Mouse (Mus musculus) adrenal gland, adult 8-10 months (tissue): ENCODE results near the gene Rab11b. TPM values are rescaled to one million over a fixed set of nuclear protein-coding genes. Genes with fewer than 3 reads are reported as not detected.

ENCODE experiments used
- DNase-seq: peaks from one replicate; pipeline ENCODE4 v3.0.0; 2022
- total RNA-seq, 4 experiments: library from RNA; stranded (reverse); gene quantifications; 2 replicates each; pipeline ENCODE4 v1.2.4; 2022

Rab11b gene
- 100 to 1,000 TPM; 251 to 297 (median 270) TPM for total RNA-seq

- peak; percentile 100 for DNase-seq
These were observed at the start of gene Rab11b for GRCm38 (mm10) chr17:33760255-33761165. Gene Rab11b (minus strand): TSS chr17:33760530.

GRCm38 (mm10) chr17:33808192-33808591 lies 47.9 kb upstream of the Rab11b start:
- no peak for DNase-seq

GRCm38 (mm10) chr17:33807181-33807888 lies 47.0 kb upstream of the Rab11b start:
- DNase-seq, result no peak

GRCm38 (mm10) chr17:33804745-33805144 lies 44.4 kb upstream of the Rab11b start:
- no peak for DNase-seq

GRCm38 (mm10) chr17:33804205-33804604 lies 43.9 kb upstream of the Rab11b start:
- DNase-seq, result no peak

GRCm38 (mm10) chr17:33802221-33802620 lies 41.9 kb upstream of the Rab11b start:
- DNase-seq, result no peak

DNA sequence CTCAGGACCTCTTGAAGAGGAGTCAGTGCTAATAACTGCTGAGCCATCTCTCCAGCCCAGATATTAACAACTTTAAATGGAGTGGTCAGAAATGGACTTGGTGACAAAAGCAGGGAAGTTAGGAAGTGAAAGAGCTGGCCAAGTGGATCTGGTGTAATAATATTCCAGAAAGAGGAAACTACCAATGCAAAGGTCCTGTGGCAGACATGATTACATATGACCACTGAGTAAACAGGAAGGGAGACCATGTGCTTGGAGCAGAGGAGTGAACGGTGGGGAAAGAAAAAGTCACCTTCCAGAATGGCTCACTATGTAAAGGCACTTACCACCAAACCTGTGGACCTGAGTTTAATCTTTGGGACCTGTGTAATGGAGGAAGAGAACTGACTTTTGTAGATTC lies 38.9 kb upstream of the Rab11b start:
- DNase-seq, result no peak

- no peak for DNase-seq
These were observed 38.0 kb upstream of the Rab11b start for GRCm38 (mm10) chr17:33798306-33798705.

- DNase-seq, result no peak
These were observed 28.4 kb upstream of the Rab11b start for GRCm38 (mm10) chr17:33788732-33789131.

GRCm38 (mm10) chr17:33786375-33786774 lies 26.0 kb upstream of the Rab11b start:
- DNase-seq, result no peak

GRCm38 (mm10) chr17:33784939-33785338 lies 24.6 kb upstream of the Rab11b start:
- DNase-seq, result no peak

GRCm38 (mm10) chr17:33783408-33783807 lies 23.1 kb upstream of the Rab11b start:
- DNase-seq, result peak; percentile 88

- DNase-seq, result no peak
These were observed 21.7 kb upstream of the Rab11b start for GRCm38 (mm10) chr17:33782067-33782466.

- DNase-seq, result peak; percentile 76
These were observed 21.0 kb upstream of the Rab11b start, which contains the start of gene Angptl4 for GRCm38 (mm10) chr17:33781124-33781977. Gene Angptl4 (minus strand): TSS chr17:33781830.

DNA sequence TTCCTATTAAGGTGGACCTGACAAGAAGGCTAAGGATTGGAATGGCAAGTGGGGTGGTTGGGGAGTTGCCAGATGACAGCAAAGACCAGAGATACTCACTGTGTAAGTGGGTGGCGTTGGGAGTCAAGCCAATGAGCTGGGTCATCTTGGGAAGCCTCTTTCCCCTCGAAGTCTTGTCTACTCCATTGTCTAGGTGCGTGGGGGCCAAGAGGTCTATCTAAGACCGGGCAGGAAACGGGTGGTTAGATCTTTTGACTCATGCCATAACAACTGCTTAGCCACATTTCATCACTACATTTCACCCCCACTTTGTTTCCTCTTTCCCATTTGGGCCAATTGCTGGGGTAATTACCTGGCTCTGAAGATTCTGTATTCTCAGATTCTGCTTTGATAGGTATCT lies 20.1 kb upstream of the Rab11b start:
- DNase-seq, result no peak

DNA sequence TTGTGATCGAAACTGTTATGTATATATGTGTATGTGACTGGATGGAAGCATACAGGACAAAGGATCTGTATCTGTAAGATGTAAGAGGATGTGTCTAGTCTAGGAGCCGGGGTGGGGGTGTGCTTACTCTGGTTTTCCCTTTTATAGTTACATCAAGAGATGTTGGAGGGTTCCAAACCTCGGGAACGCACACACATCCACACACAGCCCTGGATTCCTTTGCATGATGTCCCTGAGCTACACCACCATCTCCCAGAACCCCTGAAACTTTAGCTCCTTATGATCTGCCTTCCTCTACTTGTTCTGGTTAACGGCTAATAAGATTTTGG lies 19.6 kb upstream of the Rab11b start:
- no peak for DNase-seq

DNA sequence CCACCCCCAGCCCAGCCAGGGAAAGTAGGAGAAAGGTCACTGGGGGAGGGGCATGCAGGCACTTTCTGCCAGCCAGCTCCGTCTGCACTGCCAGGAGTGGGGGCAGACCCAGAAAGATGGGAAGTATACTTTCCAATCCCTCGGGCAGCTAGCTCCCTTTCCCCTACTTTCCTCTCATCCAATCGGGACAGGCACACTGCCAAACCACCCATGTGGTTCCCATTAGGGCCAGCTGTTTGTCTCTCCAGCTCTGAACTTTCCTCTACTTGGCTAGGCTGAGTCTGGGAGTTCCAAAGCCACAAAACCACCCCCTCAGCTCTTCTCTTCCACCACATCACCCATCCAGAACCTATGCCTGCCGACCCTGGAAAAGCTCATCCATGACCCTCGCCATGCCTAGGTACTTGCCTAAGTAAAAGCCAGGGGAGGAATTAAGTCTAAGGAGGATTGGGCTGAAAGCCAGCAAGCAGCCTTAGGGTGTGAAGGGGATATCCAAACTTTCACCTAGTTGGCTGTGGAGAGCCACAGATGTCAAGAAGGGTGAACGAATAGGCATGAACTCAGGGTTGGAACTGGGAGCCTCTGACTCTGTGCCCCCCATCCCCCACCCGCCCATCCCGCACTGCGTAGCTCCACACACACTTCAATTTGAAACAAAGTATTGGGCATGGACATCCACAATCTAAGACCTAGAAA lies 19.1 kb upstream of the Rab11b start:
- DNase-seq, result peak; percentile 89

DNA sequence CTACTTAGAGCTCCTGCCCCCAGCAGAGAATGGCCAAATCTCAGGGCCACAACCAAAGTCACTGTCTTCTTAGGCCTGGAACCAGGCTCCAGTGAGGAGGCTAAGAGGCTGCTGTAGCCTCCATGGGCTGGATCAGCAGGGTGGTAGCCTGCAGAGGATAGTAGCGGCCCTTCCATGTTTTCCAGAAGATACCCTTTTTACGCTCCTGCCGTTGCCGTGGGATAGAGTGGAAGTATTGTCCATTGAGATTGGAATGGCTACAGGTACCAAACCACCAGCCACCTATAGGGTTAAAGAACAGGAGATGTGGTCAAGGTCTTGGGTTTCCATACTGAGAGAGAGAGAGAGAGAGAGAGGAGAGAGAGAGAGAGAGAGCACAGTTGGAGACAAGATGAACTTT lies 15.0 kb upstream of the Rab11b start:
- DNase-seq, result no peak

DNA sequence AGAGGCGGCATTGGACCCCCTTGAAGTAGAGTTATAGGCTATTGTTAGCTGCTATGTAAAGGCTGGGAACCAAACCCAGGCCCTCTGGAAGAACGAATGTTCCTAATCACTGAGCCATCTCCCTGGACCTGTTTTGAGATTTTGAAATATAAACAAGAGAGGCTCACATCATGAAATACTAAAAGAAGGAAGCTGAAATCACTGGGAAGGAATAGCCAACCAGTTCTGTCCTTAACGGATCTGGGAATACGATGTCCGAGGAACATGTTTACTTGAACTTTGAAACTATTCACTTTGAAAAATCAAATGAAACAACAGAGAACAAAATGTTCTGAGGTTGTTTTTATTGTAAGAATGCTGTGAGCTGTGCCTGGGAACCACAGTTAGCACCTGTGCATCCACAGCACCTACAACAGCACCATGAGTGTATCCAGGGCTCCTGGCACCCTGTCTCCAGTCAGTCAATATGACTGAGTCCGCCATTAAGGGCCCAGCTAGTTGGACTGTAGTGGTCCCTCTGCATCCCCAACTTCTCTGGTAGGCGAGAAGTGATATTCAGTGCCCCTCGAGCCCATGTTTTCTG lies 14.3 kb upstream of the Rab11b start:
- DNase-seq, result no peak

DNA sequence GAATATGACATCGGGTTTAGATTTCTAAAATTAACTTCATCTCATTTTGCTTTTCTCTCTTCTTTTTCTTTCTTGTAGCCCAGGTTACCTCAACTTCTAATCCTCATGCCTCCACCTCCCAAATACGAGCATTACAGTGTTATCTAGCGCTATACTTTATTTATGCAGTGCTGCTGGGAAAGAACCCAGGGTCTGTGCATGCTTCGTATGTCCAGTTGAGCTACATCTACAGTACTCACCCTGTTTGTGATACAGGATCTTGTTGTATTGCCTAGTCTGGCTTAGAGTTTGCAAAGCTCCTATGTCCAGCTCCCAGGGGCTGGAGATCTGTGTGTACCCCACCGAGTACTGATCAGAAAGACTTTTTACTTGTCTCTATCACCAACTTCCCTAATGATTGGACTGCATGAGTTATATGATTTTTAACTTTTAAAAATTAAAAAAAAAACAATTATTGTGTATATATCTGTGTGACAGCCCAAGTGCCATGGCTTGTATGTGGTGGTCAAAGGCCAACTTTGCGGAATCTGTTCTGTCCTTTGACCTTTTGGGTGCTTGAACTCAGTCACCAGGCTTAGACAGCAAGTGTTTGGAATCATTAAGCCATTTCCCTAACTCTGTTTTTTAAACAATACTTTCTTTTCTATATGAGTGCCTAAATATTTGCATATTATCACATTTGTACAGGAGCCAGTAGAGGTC lies 13.7 kb upstream of the Rab11b start:
- DNase-seq, result no peak

GRCm38 (mm10) chr17:33773426-33773825 lies 13.1 kb upstream of the Rab11b start:
- no peak for DNase-seq
